Mouse (Mus musculus) kidney, embryonic 16.5 days (tissue): ENCODE results near the gene Ssna1. TPM values are rescaled to one million over a fixed set of nuclear protein-coding genes. Genes with fewer than 3 reads are reported as not detected.
"Not testable (repeated sequence)": the region's sequence is repeated elsewhere in the genome, so short reads cannot be mapped to it uniquely, and the experiment has no call there.

Experiments used
- ATAC-seq: fragments of 200-750 bp; cut with Nextera tagmentation; 2 replicates; pipeline ENCODE4 v1.8.0; 2017; ENCODE audit warnings: moderate TSS enrichment; ENCODE audit not compliant: low FRiP score, low TSS enrichment
- H3K27ac ChIP-seq: fragments of 300-500 bp; sonication (generic); 2 replicates; pipeline ENCODE4 v1.5.1; 2014; ENCODE audit warnings: low read length
- H3K27me3 ChIP-seq: fragments of 300-500 bp; sonication (generic); 2 replicates; pipeline ENCODE4 v1.6.1; 2014; ENCODE audit warnings: low read length, control low read depth, mixed read lengths; ENCODE audit not compliant: insufficient read depth
- H3K36me3 ChIP-seq: fragments of 300-500 bp; sonication (generic); 2 replicates; pipeline ENCODE4 v1.6.1; 2014; ENCODE audit warnings: low read length, control low read depth, mixed read lengths; ENCODE audit not compliant: insufficient read depth
- H3K4me1 ChIP-seq: fragments of 300-500 bp; sonication (generic); 2 replicates; pipeline ENCODE4 v1.6.1; 2014; ENCODE audit warnings: low read length, control low read depth, mixed read lengths; ENCODE audit not compliant: insufficient read depth
- H3K4me2 ChIP-seq: fragments of 300-500 bp; sonication (generic); replicated peaks from 2 replicates; pipeline ENCODE4 v1.6.1; 2014; ENCODE audit warnings: low read depth, low read length
- H3K4me3 ChIP-seq: fragments of 300-500 bp; sonication (generic); 2 replicates; pipeline ENCODE4 v1.5.1; 2014; ENCODE audit warnings: mild to moderate bottlenecking, low read length
- H3K9ac ChIP-seq: fragments of 300-500 bp; sonication (generic); replicated peaks from 2 replicates; pipeline ENCODE4 v1.6.1; 2014; ENCODE audit warnings: low read length
- H3K9me3 ChIP-seq: fragments of 300-500 bp; sonication (generic); 2 replicates; pipeline ENCODE4 v1.6.1; 2016; ENCODE audit warnings: low read length, control low read depth
- WGBS: fragments of 180-500 bp; shearing (Covaris S2); extraction: QIAGEN DNeasy Blood & Tissue Kit; methylation state at CpG from one replicate; pipeline ENCODE4 v1.1.7; 2014; 5-methylcytosine and 5-hydroxymethylcytosine counted together
- polyA plus RNA-seq: library from polyadenylated mRNA; unstranded; fragments of >200 nt; fragmentation: Nextera tagmentation; extraction: Ambion mirVana; gene quantifications from 2 replicates; pipeline ENCODE4 v1.2.1, GENCODE M21; 2015

The Ssna1 gene
- polyA plus RNA-seq, 1 experiment from 2014 or later, result 211 TPM

DNA sequence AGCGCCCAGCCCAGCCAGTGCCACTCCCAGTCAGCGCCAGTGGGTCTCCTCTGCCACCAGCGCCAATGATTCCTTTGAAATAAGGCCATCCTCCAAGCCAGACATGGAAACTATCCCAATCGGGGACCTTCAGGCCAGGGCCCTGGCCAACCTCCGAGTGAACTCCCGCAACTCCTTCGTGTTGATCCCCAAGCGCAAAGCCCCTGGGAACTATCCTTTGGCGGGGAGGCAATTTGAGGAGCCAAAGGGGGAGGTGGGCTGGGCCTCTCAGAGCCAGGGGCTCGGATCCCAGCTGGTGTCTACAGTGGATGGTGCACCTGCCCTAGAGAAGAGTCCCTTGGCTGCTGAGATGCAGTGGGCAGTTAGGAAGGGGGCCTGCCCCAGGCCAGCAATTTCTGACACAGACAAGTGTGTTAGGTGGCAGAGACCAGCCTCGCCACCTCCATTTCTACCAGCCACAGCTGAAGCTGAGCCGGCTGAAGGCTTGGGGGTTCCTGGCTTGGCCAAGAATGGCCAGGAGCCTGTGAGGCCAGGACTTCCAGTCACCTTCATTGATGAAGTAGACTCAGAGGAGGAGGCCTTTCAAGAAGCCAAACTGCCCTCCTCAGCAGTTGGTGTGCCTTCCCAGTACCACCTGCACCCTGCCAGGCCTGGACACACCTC is 8.5 kb downstream of the Ssna1 start:
- H3K4me1 ChIP-seq, result peaks cover 34% of the 10 kb centered on the region
- no peaks in the 10 kb centered on the region for H3K9me3 ChIP-seq
- H3K4me3 ChIP-seq, result peak overlapping the region; percentile 88
- ATAC-seq, result no peak
- 0 out of 2 replicates have a peak, but pooled peaks cover 2% of the 10 kb centered on the region for H3K36me3 ChIP-seq
- peak overlapping the region; percentile 99 for H3K4me2 ChIP-seq
- peak overlapping the region; percentile 76 for H3K9ac ChIP-seq
- WGBS, result 21% methylated on average over 12 of the region's 12 CpGs
- H3K27ac ChIP-seq, result no peak overlapping the region
- no peaks in the 10 kb centered on the region for H3K27me3 ChIP-seq

GRCm38 (mm10) chr2:25262795-25263622 is 9.2 kb downstream of the Ssna1 start:
- H3K4me2 ChIP-seq, result peak overlapping the region; percentile 99
- H3K36me3 ChIP-seq, result no peaks in the 10 kb centered on the region
- 0 out of 2 replicates have a peak overlapping the region, but pooled peaks have one; percentile 39 for H3K27ac ChIP-seq
- H3K27me3 ChIP-seq, result no peaks in the 10 kb centered on the region
- no peaks in the 10 kb centered on the region for H3K9me3 ChIP-seq
- peak; percentile 10; the same call in 1 of the 2 replicates for ATAC-seq
- peak overlapping the region; percentile 88 for H3K4me3 ChIP-seq
- H3K4me1 ChIP-seq, result peaks cover 34% of the 10 kb centered on the region
- H3K9ac ChIP-seq, result peak overlapping the region; percentile 76
- WGBS, result under 1% methylated on average over 82 of the region's 82 CpGs

- ATAC-seq, result peak; percentile 99
- peaks cover 34% of the 10 kb centered on the region for H3K4me1 ChIP-seq
- peak within 1 kb of the TSS; percentile 88 for H3K4me3 ChIP-seq
- H3K9ac ChIP-seq, result peak within 1 kb of the TSS; percentile 76
- peak within 1 kb of the TSS; percentile 75 for H3K27ac ChIP-seq
- under 1% methylated on average over 39 of the region's 39 CpGs for WGBS
- H3K36me3 ChIP-seq, result no peaks in the 10 kb centered on the region
- no peaks in the 10 kb centered on the region for H3K9me3 ChIP-seq
- H3K4me2 ChIP-seq, result peak within 1 kb of the TSS; percentile 99
- no peaks in the 10 kb centered on the region for H3K27me3 ChIP-seq
Observed at GRCm38 (mm10) chr2:25262291-25262767, 9.9 kb downstream of the Ssna1 start, which contains the start of gene Tprn. Gene Tprn, plus strand, starts transcription at chr2:25262618.

DNA sequence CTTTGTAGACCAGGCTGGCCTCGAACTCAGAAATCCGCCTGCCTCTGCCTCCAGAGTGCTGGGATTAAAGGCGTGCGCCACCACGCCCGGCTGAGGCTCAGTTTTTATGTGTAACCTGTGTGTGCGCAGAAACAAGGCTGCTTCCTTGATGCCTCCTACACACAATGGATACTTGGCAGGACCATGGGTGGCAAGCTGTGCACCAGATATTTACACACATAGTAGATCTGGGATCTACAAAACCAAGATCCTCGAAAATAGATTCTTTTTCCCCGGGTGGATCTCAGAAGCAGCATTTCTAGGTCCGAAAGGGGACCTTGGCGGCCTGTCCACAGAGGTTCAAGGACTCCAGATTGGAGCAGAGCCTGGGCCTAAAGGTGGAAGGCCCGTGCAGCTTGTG is 10.4 kb downstream of the Ssna1 start:
- peak overlapping the region; percentile 99 for H3K4me2 ChIP-seq
- WGBS, result 48% methylated on average over 12 of the region's 12 CpGs
- H3K36me3 ChIP-seq, result no peaks in the 10 kb centered on the region
- peaks cover 30% of the 10 kb centered on the region for H3K4me1 ChIP-seq
- peak; percentile 39; the same call in 1 of the 2 replicates for ATAC-seq
- H3K9me3 ChIP-seq, result no peaks in the 10 kb centered on the region
- peak overlapping the region; percentile 88 for H3K4me3 ChIP-seq
- H3K9ac ChIP-seq, result peak overlapping the region; percentile 70
- H3K27me3 ChIP-seq, result no peaks in the 10 kb centered on the region
- peak overlapping the region; percentile 75 for H3K27ac ChIP-seq

- 61% methylated on average over 2 of the region's 2 CpGs for WGBS
- Histone ChIP-seq H3K9ac (no peak overlapping the region), H3K27ac (no peak overlapping the region), H3K4me1 (peaks cover 22% of the 10 kb centered on the region), H3K27me3 (no peaks in the 10 kb centered on the region), H3K4me2 (no peak overlapping the region), H3K36me3 (no peaks in the 10 kb centered on the region), H3K9me3 (no peaks in the 10 kb centered on the region), H3K4me3 (no peak overlapping the region)
- ATAC-seq, result no peak
Observed at GRCm38 (mm10) chr2:25258887-25259286, 13.4 kb downstream of the Ssna1 start.

DNA sequence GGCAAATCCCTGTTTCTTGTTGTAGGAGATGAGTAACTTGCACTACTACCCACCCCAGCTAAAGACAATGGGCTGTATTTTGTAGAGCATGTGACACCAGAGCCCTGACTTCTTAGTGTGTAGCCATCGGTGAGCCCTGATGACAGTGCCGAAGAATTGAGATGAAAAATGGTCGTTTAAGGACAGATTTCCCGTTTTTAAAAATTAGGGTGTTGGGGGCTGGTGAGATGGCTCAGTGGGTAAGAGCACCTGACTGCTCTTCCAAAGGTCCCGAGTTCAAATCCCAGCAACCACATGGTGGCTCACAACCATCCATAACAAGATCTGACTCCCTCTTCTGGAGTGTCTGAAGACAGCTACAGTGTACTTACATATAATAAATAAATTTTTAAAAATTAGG is 15.0 kb downstream of the Ssna1 start:
- H3K4me3 ChIP-seq, H3K27ac ChIP-seq, ATAC-seq, H3K9me3 ChIP-seq, H3K9ac ChIP-seq, H3K36me3 ChIP-seq, H3K4me2 ChIP-seq, H3K27me3 ChIP-seq: not testable (repeated sequence)
- H3K4me1 ChIP-seq, result peaks cover 17% of the 10 kb centered on the region
- 90% methylated on average over 5 of the region's 5 CpGs for WGBS

GRCm38 (mm10) chr2:25256443-25257109 is 15.7 kb downstream of the Ssna1 start:
- 53% methylated on average over 10 of the region's 12 CpGs for WGBS
- H3K9ac ChIP-seq, result peak overlapping the region; percentile 93
- H3K4me2 ChIP-seq, result peak overlapping the region; percentile 99
- H3K9me3 ChIP-seq, H3K36me3 ChIP-seq, H3K27me3 ChIP-seq, ATAC-seq, H3K27ac ChIP-seq: not testable (repeated sequence)
- H3K4me1 ChIP-seq, result peaks cover 17% of the 10 kb centered on the region
- peak overlapping the region; percentile 98 for H3K4me3 ChIP-seq

DNA sequence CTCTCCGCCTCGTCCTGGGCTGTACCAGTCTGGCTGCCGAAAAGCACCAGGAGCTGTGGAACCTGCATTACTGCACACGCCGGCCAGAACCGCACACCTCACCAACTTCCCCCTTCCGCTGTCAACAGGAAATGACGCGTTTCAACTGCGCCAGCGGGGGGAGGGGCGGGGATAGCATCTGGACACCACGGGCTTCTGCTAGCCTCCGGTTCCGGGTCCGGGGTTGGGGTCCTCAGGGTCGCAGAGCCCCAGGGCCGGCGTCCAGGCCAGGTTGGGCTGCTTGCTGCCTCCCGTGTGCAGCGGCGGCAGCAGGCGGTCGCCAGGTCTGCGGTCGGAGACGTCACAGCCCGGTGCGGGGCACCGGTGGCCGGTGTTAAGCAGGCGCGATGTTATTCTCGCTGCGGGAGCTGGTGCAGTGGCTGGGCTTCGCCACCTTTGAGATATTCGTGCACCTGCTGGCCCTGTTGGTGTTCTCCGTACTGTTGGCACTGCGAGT is 16.9 kb downstream of the Ssna1 start, which contains the start of gene Tmem203:
Gene Tmem203 (plus strand): TSS at position 156 of the 496 bp plus-strand sequence.
- Histone ChIP-seq H3K9ac (peak within 1 kb of the TSS; percentile 93), H3K4me3 (peak within 1 kb of the TSS; percentile 98), H3K27ac (peak within 1 kb of the TSS; percentile 76), H3K9me3 (no peaks in the 10 kb centered on the region), H3K4me2 (peak within 1 kb of the TSS; percentile 99), H3K36me3 (peaks cover 18% of the 10 kb centered on the region), H3K27me3 (no peaks in the 10 kb centered on the region), H3K4me1 (peaks cover 17% of the 10 kb centered on the region)
- WGBS, result 0% methylated on average over 39 of the region's 39 CpGs
- peak; percentile 89 for ATAC-seq

- 82% methylated on average over 1 of the region's 1 CpGs for WGBS
- H3K27ac ChIP-seq, result no peak overlapping the region
- no peak for ATAC-seq
- H3K36me3 ChIP-seq, result peaks cover 41% of the 10 kb centered on the region
- H3K4me1 ChIP-seq, result peaks cover 17% of the 10 kb centered on the region
- no peaks in the 10 kb centered on the region for H3K27me3 ChIP-seq
- H3K9ac ChIP-seq, result no peak overlapping the region
- H3K4me3 ChIP-seq, result no peak overlapping the region
- no peaks in the 10 kb centered on the region for H3K9me3 ChIP-seq
- H3K4me2 ChIP-seq, result no peak overlapping the region
Observed at GRCm38 (mm10) chr2:25252331-25252730, 19.9 kb downstream of the Ssna1 start.
